Mouse (Mus musculus): ENCODE results near the gene Traf7.

The Traf7 gene

DNA sequence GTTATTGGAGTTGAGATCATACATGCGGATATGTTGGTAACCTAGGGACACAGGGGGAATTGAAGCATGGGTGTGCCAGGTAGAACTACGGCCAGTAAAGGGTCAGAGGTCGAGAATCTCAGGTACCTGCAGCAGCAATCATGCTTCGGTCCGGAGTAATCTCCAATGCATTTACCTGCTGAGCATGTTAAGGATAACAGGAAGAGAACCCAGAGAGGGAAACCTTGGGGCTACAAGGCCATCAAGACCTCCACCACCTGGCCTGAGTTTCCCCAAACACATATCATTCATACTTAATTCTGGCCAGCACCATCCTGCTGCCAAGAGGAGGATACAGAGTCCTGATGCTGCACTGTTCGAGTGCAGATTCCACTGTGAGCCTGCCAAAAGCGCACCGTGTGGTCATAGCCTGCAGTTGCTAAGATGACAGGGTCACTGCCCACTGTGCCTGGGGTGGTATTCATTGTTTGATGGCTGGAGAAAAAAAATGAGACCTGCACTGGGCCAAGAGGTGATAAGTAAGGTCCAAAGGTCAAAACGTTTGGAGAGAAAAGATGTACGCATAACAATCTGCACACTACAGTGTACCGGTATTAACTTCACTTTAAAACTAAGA lies 49.6 kb downstream of the Traf7 start:
- peak in 1 of 2 experiments; percentile 65 for DNase-seq (ENCODE audit: low spot score in 2 of 2)

DNA sequence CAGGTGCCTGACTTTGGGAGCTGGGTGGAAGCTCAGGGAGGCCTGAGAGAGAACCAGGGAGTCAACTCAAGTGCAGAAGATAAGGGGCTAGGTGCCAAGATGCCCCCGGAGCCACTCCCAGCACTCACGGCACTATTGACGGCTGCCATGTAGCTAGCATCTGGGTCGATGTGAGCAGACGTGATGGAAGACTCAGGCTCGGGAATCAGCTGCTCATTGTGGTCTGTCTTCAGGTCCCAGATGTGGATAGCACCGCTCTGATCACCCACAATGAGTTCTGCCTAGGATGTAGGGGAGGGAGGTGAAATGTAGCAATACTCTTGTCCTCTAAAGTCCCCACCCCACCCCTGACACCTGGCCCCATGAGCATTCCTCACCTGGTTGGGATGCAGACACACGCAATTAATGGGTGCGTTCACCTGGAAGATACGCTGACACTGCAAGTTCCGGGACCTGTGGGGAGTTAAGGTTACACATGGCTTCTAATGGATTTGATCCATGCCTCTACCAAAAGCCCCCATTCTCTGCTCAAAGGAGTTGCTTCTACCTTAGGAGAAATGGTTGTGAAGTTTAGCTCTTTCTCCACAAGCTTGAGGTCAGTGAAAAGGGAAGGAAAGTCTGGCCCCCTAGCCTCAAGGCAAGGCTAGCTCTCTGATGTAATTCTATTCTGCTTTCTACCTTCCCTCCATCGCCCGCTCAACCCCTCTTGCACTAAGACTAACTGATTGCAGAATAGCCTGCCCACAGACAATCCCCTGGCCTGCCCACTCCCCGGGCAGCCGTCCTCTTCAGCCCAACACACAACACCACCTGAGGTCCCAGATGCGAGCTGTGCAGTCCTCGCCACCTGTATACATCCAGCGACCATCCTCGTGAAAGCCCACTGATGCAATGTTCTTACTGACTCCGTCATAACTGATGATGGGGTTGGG lies 50.4 kb downstream of the Traf7 start:
- DNase-seq (ENCODE audit: low spot score in 2 of 2): peak in 1 of 2 experiments; percentile 14

- DNase-seq (ENCODE audit: low spot score in 2 of 2): no peak
Observed at GRCm38 (mm10) chr17:24476022-24476776, 51.5 kb downstream of the Traf7 start.

- DNase-seq (ENCODE audit: low spot score in 2 of 2): no peak
Observed at GRCm38 (mm10) chr17:24475586-24475985, 52.2 kb downstream of the Traf7 start.

DNA sequence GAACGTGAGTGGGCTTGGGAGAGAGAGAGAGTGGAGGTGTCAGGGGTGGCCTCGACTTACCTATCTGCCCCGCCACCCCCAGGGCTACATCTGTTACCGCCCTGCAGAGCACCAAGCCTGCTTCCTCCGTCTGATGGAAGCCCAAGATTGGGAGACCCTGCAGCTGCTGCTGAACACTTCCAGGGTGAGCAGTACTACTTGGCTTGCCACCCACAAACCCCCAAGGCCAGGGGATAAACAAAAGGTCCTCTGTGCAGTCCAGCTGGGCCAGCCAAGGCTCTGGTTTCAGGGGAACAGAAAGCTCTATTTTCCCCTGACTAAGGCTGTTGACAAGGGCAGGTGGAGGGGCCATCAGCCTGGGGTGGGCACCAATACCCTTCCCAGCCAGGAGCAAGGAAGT lies 53.2 kb downstream of the Traf7 start:
- peak; percentile 80 to 86 for DNase-seq (ENCODE audit: low spot score in 2 of 2)

DNA sequence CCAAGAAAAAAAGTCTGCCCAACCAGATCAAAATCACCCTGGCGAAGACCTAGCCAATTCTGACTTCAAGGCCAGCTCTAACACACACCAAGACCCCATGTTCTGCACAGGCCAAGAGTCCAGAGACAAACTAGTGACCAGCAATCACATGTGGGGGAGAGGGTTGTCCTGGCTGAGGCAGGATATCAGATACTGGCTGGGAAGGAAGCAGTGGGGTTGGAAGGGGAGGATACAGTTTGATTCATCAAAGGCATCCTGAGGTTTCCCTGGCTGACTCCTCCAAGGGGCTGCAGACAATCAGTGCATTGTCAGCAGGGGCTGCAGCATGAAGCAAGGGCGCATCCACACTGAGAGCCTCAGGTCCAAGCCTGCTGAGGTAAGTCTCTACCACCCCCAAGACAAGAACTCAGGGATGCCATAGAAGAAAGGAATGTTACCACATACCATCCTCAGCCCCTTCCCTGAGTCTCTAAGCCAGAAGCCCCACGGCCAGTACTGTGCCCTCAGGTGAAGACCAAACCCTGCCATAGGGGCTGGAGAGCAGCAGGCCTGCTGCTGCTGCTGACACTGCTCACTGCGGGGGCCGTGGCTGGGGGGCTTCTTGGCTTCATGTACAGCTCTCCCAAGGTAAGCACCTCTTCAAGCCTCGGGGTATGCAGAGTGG lies 54.0 kb downstream of the Traf7 start, which contains the start of gene Bricd5:
Gene Bricd5, plus strand, starts transcription at position 273 of the 664 bp plus-strand sequence.
- no peak for DNase-seq (ENCODE audit: low spot score in 2 of 2)

DNA sequence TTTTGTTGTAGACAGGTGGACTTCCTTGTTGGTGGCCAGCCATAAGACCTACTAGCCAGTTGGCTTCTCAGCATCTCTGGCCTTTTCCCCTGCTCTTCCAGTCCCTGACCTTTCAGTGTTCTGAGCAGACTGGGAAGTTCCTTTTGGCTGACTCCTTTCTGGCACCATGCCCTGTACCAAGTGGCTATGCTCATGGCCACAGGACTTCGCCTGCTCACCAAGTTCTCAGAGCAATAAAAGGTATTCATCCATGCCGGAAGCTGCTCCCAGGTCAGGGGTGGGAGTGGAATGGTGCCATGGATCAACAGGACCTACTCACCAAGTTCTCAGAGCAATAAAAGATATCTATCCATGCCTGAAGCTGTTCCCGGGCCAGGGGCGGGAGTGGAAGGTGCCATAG lies 55.2 kb downstream of the Traf7 start:
- peak; percentile 63 to 64 for DNase-seq (ENCODE audit: low spot score in 2 of 2)

- DNase-seq (ENCODE audit: low spot score in 2 of 2): peak; percentile 61 to 70
Observed at GRCm38 (mm10) chr17:24470701-24471527, 56.8 kb downstream of the Traf7 start.

DNA sequence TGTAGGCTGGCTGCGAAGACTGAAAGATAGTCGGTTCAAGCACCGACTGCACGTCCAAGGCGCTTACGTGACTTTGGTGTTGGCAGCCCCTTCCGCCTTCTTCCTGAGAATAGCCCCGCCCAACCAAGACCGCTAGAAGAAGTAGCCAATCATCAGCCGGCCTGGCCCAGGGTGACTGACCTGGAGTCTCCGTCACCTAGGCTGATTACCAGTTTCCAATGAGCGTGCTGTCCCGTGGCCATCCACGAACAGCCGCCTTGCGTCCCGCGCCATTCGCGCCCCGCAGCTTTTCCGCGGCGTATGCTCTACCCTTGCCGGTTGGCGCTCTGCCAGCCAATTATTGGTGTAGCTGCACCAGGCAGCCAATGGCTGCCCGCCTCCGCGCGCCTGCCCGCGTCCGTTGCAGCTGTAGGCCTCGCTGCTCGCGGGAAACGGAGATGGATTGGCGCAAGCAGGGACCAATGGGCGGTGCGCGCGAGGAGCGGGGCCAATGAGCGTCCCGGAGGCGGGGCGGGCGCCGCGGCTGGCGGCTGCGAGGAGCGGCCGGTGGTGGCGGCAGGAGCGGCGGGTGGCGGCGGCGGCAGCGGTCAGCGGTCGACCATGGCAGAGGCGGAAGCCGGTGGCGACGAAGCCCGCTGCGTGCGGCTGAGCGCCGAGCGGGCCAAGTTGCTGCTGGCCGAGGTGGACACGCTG lies 57.7 kb downstream of the Traf7 start, which contains the start of the genes E4f1 and Pgp:
Gene E4f1, minus strand, starts transcription at position 404 of the 693 bp plus-strand sequence.
Gene Pgp, plus strand, starts transcription at position 483 of the 693 bp plus-strand sequence.
- DNase-seq (ENCODE audit: low spot score in 2 of 2): peak; percentile 100

DNA sequence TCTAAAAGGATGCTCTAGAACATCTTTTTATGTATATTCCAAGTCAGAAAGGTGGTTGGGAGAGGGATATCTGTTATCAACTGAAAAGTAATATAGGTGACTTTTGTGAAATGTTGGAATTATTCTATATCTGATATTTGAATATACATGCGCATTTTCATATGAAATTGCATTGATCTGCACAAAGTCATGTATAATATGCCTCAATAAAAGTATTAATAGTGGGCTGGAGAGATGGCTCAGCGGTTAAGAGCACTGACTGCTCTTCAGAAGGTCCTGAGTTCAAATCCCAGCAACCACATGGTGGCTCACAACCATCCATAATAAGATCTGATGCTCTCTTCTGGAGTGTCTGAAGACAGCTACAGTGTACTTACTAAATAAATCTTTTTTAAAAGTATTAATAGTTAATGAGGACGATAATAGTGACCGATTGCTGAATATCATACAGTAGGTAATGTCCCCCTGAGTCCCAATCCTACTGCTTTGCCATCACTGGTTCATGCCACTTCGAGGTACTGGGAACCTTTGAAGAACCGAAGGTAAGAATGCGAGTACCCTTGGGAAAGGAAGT lies 58.3 kb downstream of the Traf7 start:
- DNase-seq (ENCODE audit: low spot score in 2 of 2): no peak

- no peak for DNase-seq (ENCODE audit: low spot score in 2 of 2)
Observed at GRCm38 (mm10) chr17:24468636-24469246, 59.0 kb downstream of the Traf7 start.

- peak in 1 of 2 experiments; percentile 20 for DNase-seq (ENCODE audit: low spot score in 2 of 2)
Observed at GRCm38 (mm10) chr17:24463374-24464133, 64.2 kb downstream of the Traf7 start.

DNA sequence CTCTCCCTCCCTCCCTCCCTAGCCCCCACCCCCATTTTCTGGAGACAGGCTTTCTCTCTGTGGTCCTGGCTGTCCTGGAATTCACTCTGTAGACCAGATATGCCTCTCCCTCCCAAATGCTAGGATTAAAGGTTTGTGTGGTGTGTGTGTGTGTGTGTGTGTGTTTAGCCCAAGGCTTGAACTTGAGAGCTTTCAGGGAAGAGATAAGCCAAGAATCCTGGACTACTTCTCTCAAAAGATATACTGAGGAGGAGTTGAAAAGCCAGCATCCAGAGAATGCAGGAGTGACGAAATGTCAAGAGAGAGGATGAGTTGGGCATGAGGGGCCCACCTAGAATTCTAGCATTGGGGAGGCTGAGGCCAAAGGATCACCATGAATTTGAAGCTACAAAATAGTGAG lies 64.8 kb downstream of the Traf7 start:
- DNase-seq (ENCODE audit: low spot score in 2 of 2): no peak

GRCm38 (mm10) chr17:24461580-24461979 lies 66.2 kb downstream of the Traf7 start:
- peak in 1 of 2 experiments; percentile 23 for DNase-seq (ENCODE audit: low spot score in 2 of 2)
